Mouse (Mus musculus) right cerebral cortex, adult 18-20 months (tissue): ENCODE measurements around the gene Cops2.
A peak's percentile ranks its signal among the peaks of the same experiment; 100 is the strongest.

ENCODE experiments used
- DNase-seq: peaks from one replicate; pipeline ENCODE4 v3.0.0; 2022; ENCODE audit warnings: mixed read lengths

Gene Cops2

DNA sequence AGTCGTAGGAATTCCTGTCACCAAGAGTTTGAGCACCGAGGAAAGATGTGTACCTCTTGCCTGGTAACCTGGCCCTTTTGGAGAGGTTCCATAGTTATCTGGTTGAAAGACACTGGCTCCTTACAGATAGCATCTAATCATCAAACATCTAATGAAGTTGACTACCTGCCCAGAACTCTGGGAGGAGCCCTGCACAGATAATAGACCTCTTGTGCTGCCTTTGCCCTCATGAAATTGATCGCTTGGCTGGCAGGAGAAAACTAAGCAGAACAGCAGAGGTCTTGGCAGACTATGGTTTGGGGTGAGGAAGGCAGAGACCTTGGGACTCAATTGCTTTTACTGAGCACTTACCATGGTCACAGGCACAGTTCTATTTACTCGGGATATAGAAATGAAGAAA lies 38.5 kb downstream of the Cops2 start:
- DNase-seq = no peak

DNA sequence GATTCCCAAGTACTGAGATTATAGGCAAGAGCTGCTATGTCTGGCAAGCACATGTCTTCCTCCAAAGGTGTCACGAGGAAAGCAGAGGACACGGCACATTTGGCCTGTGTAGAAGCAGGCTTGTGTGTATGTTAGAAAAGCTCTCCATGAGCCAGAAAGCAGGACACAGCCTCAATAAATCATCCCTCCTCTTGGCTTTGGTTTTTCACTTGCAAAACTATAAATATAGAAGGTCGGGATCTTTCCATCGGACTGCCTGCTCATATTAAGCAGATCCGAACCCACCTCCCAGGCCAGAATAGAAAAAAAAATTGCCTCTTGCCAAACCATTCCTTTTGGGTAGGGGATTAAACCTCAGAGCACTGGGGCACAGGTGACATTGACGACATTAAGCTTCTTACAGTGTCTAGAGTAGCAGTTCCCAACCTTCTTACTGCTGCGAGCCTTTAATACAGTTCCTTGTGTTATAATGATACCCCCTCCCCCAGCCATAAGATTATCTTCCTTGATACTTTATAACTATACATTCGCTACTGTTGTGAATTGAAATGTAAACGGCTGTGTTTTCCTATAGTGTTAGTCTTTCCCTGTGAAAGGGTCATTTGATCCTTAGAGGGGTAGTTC lies 44.9 kb downstream of the Cops2 start:
- DNase-seq = no peak

DNA sequence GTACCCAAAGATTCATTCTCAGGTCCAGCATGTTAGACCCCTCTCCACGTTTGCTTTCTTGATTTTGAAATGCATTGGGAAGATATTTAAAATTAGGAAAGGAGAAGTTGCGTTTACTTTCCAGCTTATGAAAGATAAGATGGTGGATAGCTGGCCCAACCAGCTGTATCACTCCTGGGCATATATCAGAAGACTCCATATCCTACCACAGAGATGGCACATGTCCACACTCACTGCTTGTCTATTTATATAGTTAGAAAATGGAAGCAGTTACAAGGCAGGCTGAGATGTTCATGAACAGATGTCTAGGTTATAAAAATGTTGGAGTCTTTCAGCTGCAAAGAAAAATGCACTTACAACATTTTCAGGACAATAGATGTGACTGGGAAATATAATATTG lies 47.6 kb downstream of the Cops2 start:
- peak; percentile 34 for DNase-seq

DNA sequence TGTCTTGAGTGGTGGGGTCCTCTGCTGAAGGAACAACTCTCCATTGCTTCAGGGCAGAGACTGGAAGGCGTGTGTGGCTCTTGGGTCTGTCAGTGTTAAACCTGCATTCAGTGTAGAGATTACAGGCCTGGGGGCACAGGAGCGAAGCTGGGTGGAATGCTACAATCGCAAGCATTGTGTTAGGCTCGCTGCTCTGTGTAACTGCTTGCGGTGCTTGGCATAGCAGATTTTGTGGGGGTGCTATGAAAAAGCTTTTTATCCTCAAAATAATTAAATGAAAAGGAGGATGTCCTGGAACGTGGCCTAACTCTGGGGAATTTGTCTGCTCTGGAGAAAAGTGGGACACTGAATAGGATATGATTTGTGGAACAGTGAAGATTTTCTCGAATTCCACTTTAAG lies 49.4 kb downstream of the Cops2 start:
- peak; percentile 68 for DNase-seq

GRCm38 (mm10) chr2:125805826-125806225 lies 53.1 kb downstream of the Cops2 start:
- DNase-seq = no peak

- no peak for DNase-seq
These were observed 57.0 kb downstream of the Cops2 start for GRCm38 (mm10) chr2:125801947-125802346.

- no peak for DNase-seq
These were observed 57.9 kb downstream of the Cops2 start for GRCm38 (mm10) chr2:125801038-125801437.

DNA sequence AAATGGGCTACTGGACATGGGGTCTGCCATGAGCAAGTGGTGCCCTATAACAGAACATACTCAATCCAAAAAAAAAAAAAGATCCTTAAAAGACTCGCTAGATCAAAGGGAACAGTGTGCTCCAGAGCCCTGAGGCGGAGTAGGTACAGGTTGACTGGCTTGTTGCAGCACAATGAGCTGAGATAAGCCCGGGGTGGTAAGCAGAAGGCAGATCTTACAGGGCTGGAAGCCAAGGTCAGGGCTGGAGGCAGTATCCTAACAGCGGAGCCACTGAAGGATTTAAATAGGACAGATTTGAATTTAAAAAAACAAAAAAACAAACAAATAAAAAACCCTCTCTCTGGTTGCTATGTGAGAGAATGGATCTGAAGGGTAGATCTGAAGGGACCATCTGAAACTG lies 58.5 kb downstream of the Cops2 start:
- DNase-seq = no peak

GRCm38 (mm10) chr2:125797872-125798271 lies 61.1 kb downstream of the Cops2 start:
- DNase-seq = no peak

DNA sequence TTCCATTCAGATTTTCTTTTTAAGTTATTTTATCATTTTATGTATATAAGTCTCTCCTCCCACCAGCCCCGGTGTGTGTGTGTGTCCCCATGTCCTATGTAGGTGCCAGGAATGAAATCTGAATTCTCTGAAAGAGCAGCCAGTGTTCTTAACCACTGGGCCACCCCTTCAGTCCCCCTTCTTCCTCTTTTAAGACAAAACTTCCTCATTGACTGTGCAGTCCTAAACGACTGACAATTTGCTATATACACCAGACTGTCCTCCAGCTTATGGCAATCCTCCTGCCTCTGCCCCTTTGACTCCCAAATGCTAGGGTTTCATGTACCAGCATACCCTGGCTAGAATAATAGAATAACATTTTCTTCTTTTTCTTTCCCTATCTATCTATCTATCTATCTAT lies 63.8 kb downstream of the Cops2 start:
- DNase-seq = no peak

DNA sequence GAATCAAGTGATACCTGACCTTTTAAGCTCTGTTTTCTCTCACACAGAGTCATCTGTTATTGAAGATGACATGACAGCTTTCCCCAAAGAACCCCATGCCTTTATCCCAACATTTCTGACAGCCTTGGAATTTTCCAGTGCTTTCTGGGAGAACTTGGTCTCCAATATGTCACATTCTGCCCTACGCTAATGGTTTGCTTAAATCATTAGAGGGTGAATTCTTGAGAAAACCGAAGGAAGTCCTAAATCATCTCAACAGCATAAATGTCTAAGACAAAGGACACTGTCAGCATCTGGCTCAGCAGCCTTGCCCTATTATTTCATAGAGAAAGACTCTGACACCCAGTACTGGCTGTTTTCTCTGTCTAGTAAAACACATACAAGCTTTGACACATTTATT lies 64.8 kb downstream of the Cops2 start:
- no peak for DNase-seq

- no peak for DNase-seq
These were observed 66.1 kb downstream of the Cops2 start for GRCm38 (mm10) chr2:125792879-125793261.

GRCm38 (mm10) chr2:125792144-125792878 lies 66.6 kb downstream of the Cops2 start:
- DNase-seq = no peak

DNA sequence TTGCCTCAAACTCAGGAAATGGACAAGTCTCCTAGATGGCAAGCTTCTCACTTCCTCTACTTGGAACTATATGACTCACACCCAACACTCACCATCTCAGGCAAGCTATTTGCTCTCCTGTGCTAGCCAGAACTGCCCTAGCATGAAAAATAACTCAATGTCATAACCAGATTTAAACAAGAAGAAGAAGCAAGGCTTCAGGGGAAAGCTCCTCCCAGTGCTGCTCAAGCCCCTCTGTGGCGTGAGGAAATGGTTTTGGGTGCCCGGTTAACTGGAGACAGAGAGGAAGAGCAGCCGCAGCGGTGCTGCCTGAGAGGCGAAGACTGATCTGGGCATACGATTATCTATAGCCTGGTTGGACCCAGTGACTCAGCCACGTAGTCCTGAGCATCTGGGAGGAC lies 67.5 kb downstream of the Cops2 start:
- no peak for DNase-seq

- no peak for DNase-seq
These were observed 68.7 kb downstream of the Cops2 start for GRCm38 (mm10) chr2:125790242-125790641.

GRCm38 (mm10) chr2:125789265-125789664 lies 69.7 kb downstream of the Cops2 start:
- no peak for DNase-seq

GRCm38 (mm10) chr2:125788785-125789184 lies 70.2 kb downstream of the Cops2 start:
- no peak for DNase-seq

- no peak for DNase-seq
These were observed 70.6 kb downstream of the Cops2 start for GRCm38 (mm10) chr2:125788351-125788750.

- no peak for DNase-seq
These were observed 73.9 kb downstream of the Cops2 start for GRCm38 (mm10) chr2:125785021-125785420.

- DNase-seq = no peak
These were observed 74.5 kb downstream of the Cops2 start for GRCm38 (mm10) chr2:125784392-125784791.

- DNase-seq = peak; percentile 36
These were observed 75.1 kb downstream of the Cops2 start for GRCm38 (mm10) chr2:125783868-125784267.

- peak; percentile 96 for DNase-seq
These were observed 76.2 kb downstream of the Cops2 start, which contains the start of gene Secisbp2l for GRCm38 (mm10) chr2:125782719-125783109. TSS of gene Secisbp2l (minus strand) at chr2:125782870.

DNA sequence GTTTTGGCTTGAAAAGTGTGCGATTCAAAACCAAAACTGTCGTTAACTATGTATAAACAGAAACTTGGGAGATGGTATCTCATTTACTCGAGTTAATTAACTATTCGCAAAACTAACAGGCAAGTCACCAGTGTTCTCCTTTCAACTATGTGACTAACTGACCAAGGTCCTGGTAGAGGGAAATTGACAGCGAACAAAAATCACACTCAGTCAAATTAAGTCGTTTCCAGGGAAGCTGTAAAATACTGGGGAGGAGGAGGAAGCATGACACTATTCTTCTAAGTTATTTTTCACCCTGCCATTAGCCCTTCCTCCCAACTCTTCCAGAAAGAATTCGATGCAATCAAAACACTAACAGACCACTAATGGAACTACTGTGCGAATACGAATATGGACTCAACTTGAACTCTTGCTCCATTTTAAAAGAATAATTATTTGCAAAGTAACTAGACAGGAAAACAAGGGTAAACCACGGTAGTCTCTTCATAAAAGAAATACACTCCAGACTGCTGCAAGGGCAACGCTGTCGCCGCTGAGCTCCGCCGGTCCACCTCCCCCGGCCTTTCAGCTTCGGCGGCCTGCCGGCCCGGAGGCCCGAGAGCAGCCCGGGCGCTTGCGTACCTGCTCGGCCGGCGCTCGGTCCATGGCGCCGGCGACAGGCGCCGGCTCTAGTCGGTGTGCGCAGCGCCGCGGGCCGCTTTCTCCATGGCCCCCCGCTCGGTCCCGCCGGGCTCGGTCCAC lies 76.8 kb downstream of the Cops2 start:
- no peak for DNase-seq

DNA sequence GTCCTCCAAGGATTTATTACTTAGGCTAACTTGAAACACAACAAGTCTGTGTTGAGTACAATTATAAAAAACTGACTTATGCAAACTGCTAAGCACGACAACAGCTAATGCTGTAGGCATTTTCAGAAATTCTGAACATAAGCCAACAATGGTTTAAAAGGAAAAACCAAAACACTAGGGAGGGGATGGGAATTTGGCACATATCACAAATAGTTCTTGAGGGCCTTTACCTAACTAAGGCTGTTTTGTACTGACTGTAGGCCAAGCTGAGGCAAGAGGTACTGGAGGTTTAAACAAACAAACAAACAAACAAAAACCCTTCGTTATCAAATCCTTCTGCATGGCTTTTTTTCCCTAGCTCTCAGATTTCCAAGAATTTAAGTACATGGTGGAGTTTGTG lies 77.9 kb downstream of the Cops2 start:
- DNase-seq = no peak
